Mouse (Mus musculus) heart, adult 2 months (tissue): ENCODE data around the gene Nbeal2.

ENCODE experiments used
- CTCF ChIP-seq: fragments of 200-600 bp; IDR thresholded peaks from 2 replicates; pipeline ENCODE4 v1.8.1; 2022; ENCODE audit warnings: antibody characterized with exemption, mild to moderate bottlenecking, moderate library complexity
- POLR2A ChIP-seq: fragments of 200-500 bp; IDR thresholded peaks from 2 replicates; pipeline ENCODE4 v1.6.1; 2011; ENCODE audit warnings: mild to moderate bottlenecking, low read depth, low read length, control low read depth; ENCODE audit not compliant: insufficient read depth

DNA sequence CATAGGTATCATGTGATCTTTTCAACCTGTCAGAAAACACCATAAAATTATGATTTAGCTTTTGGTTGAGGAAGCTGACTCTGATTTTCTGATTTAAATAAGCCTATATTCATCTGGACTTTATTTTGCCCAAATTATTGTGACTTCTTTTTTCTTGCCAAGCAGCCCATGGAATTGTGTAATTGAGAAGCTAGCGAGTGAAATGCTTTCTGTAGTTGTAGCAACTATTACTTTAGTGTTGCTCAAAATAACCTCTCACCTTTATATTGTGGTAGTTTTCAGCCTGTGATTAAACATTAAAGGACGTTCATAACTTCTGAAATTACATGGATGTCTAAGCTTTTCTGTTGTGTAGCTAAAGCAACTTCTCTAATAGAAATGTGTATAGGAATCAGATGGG lies 71.8 kb downstream of the Nbeal2 start:
- no peak for TF ChIP-seq CTCF
- TF ChIP-seq POLR2A, result no peak
